Comparison of ENCODE assay signal across 8 mouse cellular contexts in the genomic region with DNA sequence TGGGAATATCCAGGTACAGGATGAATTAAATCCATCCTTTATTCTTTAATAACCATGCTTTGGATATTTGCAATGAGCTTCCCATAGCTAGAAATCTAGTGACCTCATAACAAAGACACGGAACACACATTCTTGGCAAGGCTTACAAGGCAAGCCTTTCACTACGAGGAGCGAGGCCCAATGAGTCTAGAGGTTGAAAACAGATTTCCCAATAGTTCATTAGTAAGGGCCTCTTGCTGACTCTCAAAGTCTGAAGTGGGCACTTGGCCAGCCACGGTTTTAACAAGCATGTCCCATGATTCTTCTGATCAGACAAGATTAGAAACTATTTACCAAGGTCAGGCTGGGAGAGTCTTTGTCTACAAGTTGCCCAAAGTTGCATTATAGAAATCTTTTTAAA.
DNase-seq lines count a peak whose midpoint lies in the region.

No protein-coding gene starts in this region.

- DNase-seq in retina, postnatal 1 day: peak; percentile 33
- DNase-seq in retina, embryonic 14.5 days (ENCODE audit: low spot score): no peak
- DNase-seq in gastrocnemius, postnatal 25 days: peak; percentile 51
- DNase-seq in kidney, postnatal 25 days: peak; percentile 60 to 63
- DNase-seq in urinary bladder, postnatal 36 days (ENCODE audit: low spot score in 2 of 2): peak; percentile 30 to 79
- DNase-seq in left cerebral cortex, adult 9 months (ENCODE audit: low spot score in 2 of 2): no peak
- DNase-seq in cerebellum, adult 11 months: no peak
- DNase-seq in frontal cortex, postnatal 36 days (ENCODE audit: low spot score in 2 of 2): no peak

Comparison
In these comparisons a context has a peak if more than half of its experiments do, and no peak if none do; other contexts are left out.
1. DNase-seq: peak in retina, postnatal 1 day (single experiment), gastrocnemius, postnatal 25 days (single experiment), kidney, postnatal 25 days (2 of 2) and urinary bladder, postnatal 36 days (2 of 2); none in retina, embryonic 14.5 days (single experiment), left cerebral cortex, adult 9 months (0 of 2), cerebellum, adult 11 months (single experiment) and frontal cortex, postnatal 36 days (0 of 2).